Mouse (Mus musculus): ENCODE data around the gene Sec31b. TPM values are rescaled to one million over a fixed set of nuclear protein-coding genes. Genes with fewer than 3 reads are reported as not detected.

The Sec31b gene
- polyA plus RNA-seq, 1 experiment from 2014 or later: 0.49 TPM

DNA sequence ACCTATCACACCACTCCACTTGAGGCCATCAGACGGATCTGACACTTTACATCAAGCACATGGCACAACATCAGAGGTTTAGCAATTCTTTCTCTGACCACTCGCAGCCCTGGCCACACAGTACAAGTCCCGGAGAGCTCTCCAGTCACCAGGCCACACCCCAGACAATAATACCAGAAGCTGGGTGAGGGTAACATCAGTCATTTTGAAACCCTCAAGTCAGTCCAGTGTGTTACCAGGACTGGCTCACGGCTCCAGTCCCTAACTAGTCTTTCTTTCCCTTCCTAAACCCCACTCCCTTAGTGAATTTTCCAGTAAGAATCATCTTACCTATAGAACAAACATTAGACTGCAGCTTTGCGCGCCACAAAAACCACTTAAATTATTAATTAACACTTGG lies 15.6 kb downstream of the Sec31b start:
- Histone ChIP-seq H3K4me3 (no peak overlapping the region), H3K27ac (no peak overlapping the region), H3K27me3 (peaks cover 16% of the 10 kb centered on the region), H3K4me2 (no peak overlapping the region), H3K4me1 (no peaks in the 10 kb centered on the region), H3K9me3 (no peaks in the 10 kb centered on the region), H3K36me3 (no peaks in the 10 kb centered on the region), H3K9ac (no peak overlapping the region)
- ATAC-seq (ENCODE audit: insufficient number of reproducible peaks, insufficient read depth, low FRiP score, low TSS enrichment, low read depth): no peak
- WGBS: 80% methylated on average over 6 of the region's 6 CpGs

DNA sequence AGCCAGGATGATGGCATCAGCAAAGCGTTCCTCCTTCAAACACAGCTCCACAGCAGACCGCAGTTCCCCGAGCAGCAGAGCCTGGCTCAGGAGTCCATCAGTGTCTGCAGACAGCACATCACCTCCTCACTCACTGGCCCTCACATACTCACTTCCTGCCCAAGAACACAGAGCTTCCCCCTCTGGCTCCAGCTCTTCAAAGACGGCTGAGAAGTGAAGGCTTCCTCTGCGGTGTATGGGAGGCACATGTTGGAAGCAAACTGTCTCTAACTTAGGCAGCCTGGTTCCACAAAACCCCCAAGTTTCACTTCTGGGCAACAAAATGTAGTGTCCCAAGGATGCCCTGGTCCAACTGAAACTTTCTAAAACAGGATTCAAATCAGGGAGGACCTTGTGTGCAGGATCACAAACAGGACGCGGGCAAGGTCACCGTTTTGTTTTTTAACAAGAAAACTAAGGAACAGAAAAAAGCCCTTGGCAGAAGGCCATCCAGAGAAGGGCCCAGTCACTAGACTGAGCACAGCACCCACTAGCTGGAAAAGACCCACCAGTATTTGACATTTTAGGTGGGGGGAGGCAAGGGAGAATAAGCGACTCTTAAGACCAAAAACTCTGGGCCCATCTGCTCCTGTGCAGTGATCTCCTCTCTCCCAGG lies 20.0 kb downstream of the Sec31b start:
- no peaks in the 10 kb centered on the region for H3K4me1 ChIP-seq
- H3K27ac ChIP-seq: no peak overlapping the region
- no peak overlapping the region for H3K9ac ChIP-seq
- H3K4me2 ChIP-seq: no peak overlapping the region
- H3K36me3 ChIP-seq: no peaks in the 10 kb centered on the region
- H3K27me3 ChIP-seq: peaks cover 11% of the 10 kb centered on the region; the same call in 1 of the 2 replicates
- 78% methylated on average over 9 of the region's 9 CpGs for WGBS
- ATAC-seq (ENCODE audit: insufficient number of reproducible peaks, insufficient read depth, low FRiP score, low TSS enrichment, low read depth): no peak
- no peak overlapping the region for H3K4me3 ChIP-seq
- H3K9me3 ChIP-seq: no peaks in the 10 kb centered on the region

DNA sequence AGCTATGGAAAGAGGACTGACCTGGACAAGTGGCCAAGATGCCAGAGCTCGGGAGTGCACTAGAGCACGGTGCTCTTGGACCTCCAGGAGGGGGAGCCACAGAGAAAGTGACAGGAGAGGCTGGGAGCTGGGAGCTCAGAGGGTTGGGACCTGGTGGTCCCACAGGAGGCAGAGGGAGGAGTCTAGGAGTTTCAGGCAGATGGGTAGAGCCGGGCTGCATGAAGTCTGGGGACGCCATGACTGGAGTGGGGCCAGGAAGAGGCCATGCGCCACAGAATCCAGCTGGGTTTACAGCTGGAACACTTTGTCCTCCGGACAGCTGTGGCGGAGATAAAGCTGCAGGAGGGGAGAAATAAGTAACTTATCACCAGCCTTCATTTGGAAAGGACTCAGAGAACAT lies 26.5 kb downstream of the Sec31b start:
- no peak overlapping the region for H3K9ac ChIP-seq
- H3K27ac ChIP-seq: no peak overlapping the region
- peaks cover 11% of the 10 kb centered on the region; the same call in 1 of the 2 replicates for H3K4me1 ChIP-seq
- H3K4me3 ChIP-seq: no peak overlapping the region
- H3K36me3 ChIP-seq: no peaks in the 10 kb centered on the region
- H3K27me3 ChIP-seq: peaks cover 64% of the 10 kb centered on the region
- whole genome bisulfite sequencing: 38% methylated on average over 7 of the region's 7 CpGs
- no peak for ATAC-seq (ENCODE audit: insufficient number of reproducible peaks, insufficient read depth, low FRiP score, low TSS enrichment, low read depth)
- H3K9me3 ChIP-seq: no peaks in the 10 kb centered on the region
- H3K4me2 ChIP-seq: no peak overlapping the region

DNA sequence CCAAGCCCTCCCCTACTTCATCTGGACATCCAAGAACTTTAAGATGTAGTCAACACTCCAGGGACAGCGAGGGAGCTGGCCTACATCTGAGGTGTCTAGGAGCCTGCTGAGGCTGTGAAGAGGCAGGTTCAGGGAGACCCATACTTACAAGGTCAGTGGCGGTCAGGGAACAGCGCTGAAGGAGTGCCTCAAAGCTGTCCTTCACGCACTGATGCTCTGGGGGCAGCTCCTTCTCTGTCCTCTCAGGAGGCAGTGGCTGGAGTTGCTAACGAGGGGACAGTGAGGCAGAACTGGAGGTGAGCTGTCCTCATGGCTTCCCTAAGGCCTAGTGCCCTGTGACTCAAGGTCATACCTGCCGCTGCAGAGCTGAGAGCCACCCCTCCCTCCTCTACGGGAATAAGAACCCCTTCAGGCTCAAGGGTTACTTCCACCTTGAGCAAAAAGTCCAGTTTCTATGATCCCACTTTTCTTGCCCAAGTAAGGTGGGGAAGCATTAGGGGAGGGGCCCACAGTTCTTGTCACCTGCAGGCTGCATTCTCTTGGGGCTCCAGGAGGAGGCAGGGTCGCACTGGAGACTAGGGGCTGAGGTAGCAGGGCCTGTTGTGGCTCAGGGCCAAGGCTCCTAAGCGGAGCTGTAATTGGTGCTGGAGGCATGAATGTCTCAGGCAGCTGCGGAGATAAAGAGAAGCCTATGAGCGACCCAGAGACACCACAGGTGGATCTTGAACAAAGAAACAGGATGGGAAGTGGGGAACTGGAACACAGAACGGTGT lies 27.5 kb downstream of the Sec31b start:
- Histone ChIP-seq H3K4me2 (no peak overlapping the region), H3K9me3 (no peaks in the 10 kb centered on the region), H3K9ac (no peak overlapping the region), H3K27me3 (peaks cover 68% of the 10 kb centered on the region), H3K36me3 (no peaks in the 10 kb centered on the region), H3K4me3 (no peak overlapping the region), H3K27ac (no peak overlapping the region), H3K4me1 (peaks cover 12% of the 10 kb centered on the region; the same call in 1 of the 2 replicates)
- no peak for ATAC-seq (ENCODE audit: insufficient number of reproducible peaks, insufficient read depth, low FRiP score, low TSS enrichment, low read depth)
- 51% methylated on average over 12 of the region's 12 CpGs for WGBS

DNA sequence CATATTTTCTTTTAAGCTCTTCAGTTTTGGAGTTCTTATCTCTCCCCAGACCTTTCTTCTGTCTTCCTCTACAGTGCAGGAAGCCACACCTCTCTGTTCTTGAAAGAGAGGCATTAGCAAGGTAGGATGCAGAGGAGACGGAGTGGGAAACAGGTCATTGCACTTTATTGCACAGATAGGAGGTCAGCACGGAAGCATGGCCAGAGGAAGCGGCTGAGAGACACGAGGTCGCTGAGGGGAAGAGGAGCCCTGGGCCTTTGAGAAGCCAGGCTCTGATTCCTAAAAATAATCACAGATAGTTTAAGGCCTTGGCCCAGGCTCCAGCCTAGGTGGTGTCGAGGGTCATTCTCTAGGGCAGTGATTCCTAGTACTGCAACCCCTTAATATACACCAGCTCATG lies 29.9 kb downstream of the Sec31b start:
- no peak overlapping the region for H3K4me3 ChIP-seq
- 47% methylated on average over 6 of the region's 6 CpGs for WGBS

DNA sequence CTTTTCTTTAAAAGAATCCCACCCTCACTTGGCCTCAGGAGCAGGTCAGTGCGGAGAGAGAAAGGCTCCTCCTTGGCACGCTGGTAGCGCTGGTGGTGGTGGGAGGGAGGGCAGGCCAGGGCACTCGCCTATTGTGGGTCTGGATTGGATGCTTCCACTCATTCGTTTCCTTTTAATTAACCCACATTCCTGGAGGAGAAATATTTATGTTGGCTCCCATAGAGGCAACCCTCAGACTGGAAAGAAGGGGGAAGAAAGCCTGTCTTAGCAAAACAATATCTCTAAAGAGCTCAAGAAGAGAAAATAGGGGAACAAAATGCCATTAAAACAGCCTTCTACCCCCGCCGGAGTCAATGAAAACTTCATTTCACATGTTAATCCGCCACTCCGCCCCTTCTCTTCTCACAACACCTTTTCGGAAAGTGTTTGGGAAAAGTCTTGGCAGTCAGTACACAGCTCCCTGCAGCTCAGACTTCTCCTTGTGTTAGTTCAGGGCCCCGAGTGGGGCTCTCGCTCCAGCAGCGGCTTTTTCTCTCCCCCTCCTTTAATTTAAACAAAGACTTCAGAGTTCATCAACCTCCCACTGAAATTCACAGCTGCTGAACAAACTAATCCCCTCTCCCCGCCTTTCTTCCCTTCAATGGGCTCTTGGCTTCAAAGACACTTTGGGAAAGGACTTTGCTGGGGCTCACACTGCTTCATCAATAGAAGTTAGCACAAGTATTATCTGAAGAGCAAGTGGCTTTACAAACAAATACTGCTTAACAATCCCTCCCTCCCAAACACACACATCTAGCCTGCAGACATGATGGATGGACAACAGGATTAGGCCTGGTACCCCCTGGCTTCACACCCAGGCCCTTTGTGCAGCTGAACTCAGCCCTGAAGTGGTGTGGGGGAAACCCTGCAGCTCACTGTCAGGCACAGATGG lies 30.9 kb downstream of the Sec31b start:
- Histone ChIP-seq H3K4me3 (no peak overlapping the region), H3K9ac (no peak overlapping the region), H3K36me3 (no peaks in the 10 kb centered on the region), H3K4me2 (no peak overlapping the region), H3K4me1 (peaks cover 30% of the 10 kb centered on the region), H3K9me3 (no peaks in the 10 kb centered on the region), H3K27me3 (peaks cover 97% of the 10 kb centered on the region), H3K27ac (no peak overlapping the region)
- 12% methylated on average over 14 of the region's 14 CpGs for WGBS
- no peak for ATAC-seq (ENCODE audit: insufficient number of reproducible peaks, insufficient read depth, low FRiP score, low TSS enrichment, low read depth)

More for the DNA sequence above, 29.9 kb downstream of the Sec31b start:
- Histone ChIP-seq H3K4me1 (peaks cover 27% of the 10 kb centered on the region), H3K9me3 (no peaks in the 10 kb centered on the region), H3K9ac (no peak overlapping the region), H3K4me2 (no peak overlapping the region), H3K27me3 (peaks cover 91% of the 10 kb centered on the region), H3K27ac (no peak overlapping the region), H3K36me3 (no peaks in the 10 kb centered on the region)
- no peak for ATAC-seq (ENCODE audit: insufficient number of reproducible peaks, insufficient read depth, low FRiP score, low TSS enrichment, low read depth)

DNA sequence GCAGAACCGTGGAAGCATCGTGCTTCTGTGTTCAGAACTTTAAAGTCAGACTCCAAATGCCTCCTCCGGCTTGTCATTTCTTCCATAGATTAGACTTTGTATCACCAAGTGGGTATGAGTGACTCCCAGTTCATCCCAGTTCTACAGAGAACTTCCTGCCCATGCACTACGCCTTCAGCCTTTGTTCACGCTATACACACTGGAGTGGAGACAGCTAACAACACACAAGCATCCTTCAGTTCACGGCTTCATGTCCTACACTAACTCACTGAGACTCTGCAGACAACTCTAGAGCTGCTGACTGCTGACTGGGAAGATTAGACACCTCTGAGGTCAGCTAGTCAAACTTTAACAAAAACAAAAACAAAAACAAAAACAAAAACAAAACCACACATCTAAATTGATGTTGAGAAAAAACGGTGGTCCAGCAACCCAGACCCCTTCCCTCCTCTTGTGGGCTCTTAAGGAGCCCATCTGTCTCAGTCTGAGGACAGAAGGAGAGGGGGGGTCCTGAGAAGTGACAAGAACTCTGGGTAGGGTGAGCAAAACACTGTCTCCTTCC lies 31.7 kb downstream of the Sec31b start:
- 18% methylated on average over 7 of the region's 7 CpGs for WGBS
- Histone ChIP-seq H3K4me1 (peaks cover 30% of the 10 kb centered on the region), H3K4me3 (no peak overlapping the region), H3K27ac (no peak overlapping the region), H3K4me2 (no peak overlapping the region), H3K36me3 (no peaks in the 10 kb centered on the region), H3K9ac (no peak overlapping the region), H3K27me3 (peaks cover 99% of the 10 kb centered on the region), H3K9me3 (no peaks in the 10 kb centered on the region)
- ATAC-seq (ENCODE audit: insufficient number of reproducible peaks, insufficient read depth, low FRiP score, low TSS enrichment, low read depth): no peak

DNA sequence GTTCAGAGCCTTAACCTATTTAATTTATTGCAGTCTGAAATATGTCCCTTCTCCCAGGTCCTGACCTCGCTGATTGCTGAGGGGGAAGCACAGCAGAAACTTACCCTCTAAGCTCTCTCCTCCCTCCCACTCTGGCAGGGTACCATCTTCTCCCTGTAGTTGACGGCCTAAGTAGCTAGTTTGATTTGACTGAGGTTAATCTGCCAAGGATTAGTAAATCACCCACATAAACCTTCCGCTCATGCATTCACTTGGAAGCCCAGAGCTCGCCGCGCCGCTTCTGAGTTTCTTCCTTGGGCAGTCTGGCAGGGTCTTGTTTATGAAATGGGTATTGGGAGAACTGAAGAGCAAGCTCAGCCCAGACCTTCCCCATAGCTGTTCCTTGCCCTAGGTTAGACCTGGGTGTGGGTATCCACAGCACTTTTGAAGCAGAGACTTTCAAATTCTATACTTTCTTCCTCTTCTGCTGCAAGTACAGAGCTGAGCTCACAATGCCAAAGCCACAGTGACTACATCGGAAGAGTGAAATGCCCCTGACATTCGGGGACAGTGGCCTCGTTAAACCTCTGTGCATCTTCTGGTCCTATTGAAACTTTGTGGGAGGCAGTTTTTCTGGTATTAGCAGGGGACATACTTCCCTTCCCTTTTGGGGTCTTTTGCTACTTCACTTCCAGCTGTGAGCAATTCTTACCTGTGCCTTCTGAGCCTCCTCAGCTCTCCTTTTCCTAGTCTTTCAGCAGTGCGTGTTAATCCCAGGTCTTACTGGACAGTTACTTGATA lies 32.4 kb downstream of the Sec31b start:
- Histone ChIP-seq H3K27ac (no peak overlapping the region), H3K4me1 (peaks cover 30% of the 10 kb centered on the region)

DNA sequence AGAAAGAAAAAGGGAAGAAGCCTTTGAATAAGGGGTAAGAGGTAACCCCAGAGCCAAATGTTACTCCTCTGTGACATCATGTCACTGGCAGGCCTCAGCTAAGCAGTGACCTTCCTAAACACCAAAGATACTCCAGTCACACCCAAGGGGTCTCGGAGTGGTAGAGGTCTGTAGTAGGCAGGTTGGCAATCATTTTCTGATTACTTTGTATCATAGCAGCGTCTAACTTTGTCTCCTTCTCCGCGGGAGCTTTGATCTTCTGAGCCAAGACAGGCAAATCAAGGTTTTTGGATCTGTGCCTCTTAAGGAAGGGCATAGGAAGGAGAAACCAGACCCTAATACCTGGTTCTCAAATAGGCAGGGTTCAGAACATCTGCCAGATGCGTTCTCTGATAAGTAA lies 33.1 kb downstream of the Sec31b start:
- no peak for ATAC-seq (ENCODE audit: insufficient number of reproducible peaks, insufficient read depth, low FRiP score, low TSS enrichment, low read depth)
- Histone ChIP-seq H3K27ac (no peak overlapping the region), H3K4me1 (peaks cover 30% of the 10 kb centered on the region), H3K9ac (no peak overlapping the region), H3K9me3 (no peaks in the 10 kb centered on the region), H3K36me3 (no peaks in the 10 kb centered on the region), H3K4me3 (no peak overlapping the region), H3K27me3 (peaks cover 97% of the 10 kb centered on the region), H3K4me2 (no peak overlapping the region)
- 20% methylated on average over 5 of the region's 5 CpGs for WGBS

More for the DNA sequence above, 32.4 kb downstream of the Sec31b start:
- Histone ChIP-seq H3K27me3 (peaks cover 98% of the 10 kb centered on the region), H3K36me3 (no peaks in the 10 kb centered on the region), H3K4me3 (no peak overlapping the region), H3K4me2 (no peak overlapping the region), H3K9me3 (no peaks in the 10 kb centered on the region), H3K9ac (no peak overlapping the region)
- WGBS: 13% methylated on average over 11 of the region's 11 CpGs
- ATAC-seq (ENCODE audit: insufficient number of reproducible peaks, insufficient read depth, low FRiP score, low TSS enrichment, low read depth): no peak

DNA sequence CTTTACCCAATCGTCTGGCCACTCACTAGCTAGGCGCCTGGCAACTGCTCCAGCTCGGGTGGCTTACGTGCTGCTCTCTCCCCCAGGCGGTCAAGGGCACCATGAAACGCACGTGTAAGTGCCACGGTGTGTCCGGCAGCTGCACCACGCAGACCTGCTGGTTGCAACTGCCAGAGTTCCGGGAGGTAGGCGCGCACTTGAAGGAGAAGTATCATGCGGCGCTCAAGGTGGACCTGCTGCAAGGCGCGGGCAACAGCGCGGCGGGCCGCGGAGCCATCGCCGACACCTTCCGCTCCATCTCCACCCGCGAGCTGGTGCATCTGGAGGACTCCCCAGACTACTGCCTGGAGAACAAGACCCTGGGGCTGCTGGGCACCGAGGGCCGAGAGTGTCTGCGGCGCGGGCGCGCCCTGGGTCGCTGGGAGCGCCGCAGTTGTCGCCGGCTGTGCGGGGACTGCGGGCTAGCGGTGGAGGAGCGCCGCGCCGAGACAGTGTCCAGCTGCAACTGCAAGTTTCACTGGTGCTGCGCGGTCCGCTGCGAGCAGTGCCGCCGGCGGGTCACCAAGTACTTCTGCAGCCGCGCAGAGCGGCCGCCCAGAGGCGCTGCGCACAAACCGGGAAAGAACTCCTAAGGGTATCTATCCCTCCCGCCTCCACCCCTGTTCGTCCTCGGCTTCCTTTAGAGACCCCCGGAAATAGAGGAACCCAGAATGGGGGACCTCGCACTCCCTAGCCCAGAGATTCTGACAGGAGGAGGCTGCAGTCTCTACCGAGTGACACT lies 34.0 kb downstream of the Sec31b start:
- Histone ChIP-seq H3K36me3 (no peaks in the 10 kb centered on the region), H3K4me1 (peaks cover 30% of the 10 kb centered on the region), H3K9me3 (no peaks in the 10 kb centered on the region), H3K27me3 (peaks cover 97% of the 10 kb centered on the region), H3K4me2 (peak overlapping the region; percentile 88), H3K9ac (peak overlapping the region; percentile 55), H3K4me3 (peak overlapping the region; percentile 47), H3K27ac (no peak overlapping the region)
- under 1% methylated on average over 66 of the region's 66 CpGs for WGBS
- ATAC-seq (ENCODE audit: insufficient number of reproducible peaks, insufficient read depth, low FRiP score, low TSS enrichment, low read depth): no peak

Data from embryonic facial prominence, embryonic 13.5 days (tissue).